Mouse (Mus musculus): ENCODE results near the gene Sh3rf3.

GRCm38 (mm10) chr10:58915301-58916245 lies 102.4 kb downstream of the Sh3rf3 start:
- TF ChIP-seq EP300 (IDR thresholded peaks at IDR 0.05; ENCODE audit: low read depth) (no peak), CTCF (IDR thresholded peaks at IDR 0.05; ENCODE audit: low read depth) (no peak)
